Mouse (Mus musculus) liver, embryonic 13.5 days (tissue): ENCODE measurements around the gene Hrh2. TPM values are rescaled to one million over a fixed set of nuclear protein-coding genes. Genes with fewer than 3 reads are reported as not detected.

Experiments
- ATAC-seq: fragments of 200-750 bp; cut with Nextera tagmentation; 2 replicates; pipeline ENCODE4 v1.8.0; 2017; ENCODE audit warnings: low read depth, mild to moderate bottlenecking, moderate number of reproducible peaks, moderate library complexity
- DNase-seq: peaks from one replicate; pipeline ENCODE4 v3.0.0; 2022
- H3K27ac ChIP-seq: fragments of 300-500 bp; sonication (generic); 2 replicates; pipeline ENCODE4 v1.5.1; 2015; ENCODE audit warnings: moderate library complexity, mild to moderate bottlenecking, inconsistent platforms
- H3K27me3 ChIP-seq: fragments of 300-500 bp; sonication (generic); 2 replicates; pipeline ENCODE4 v1.6.1; 2015; ENCODE audit warnings: mild to moderate bottlenecking, inconsistent platforms
- H3K36me3 ChIP-seq: fragments of 300-500 bp; sonication (generic); 2 replicates; pipeline ENCODE4 v1.6.1; 2015; ENCODE audit warnings: mild to moderate bottlenecking, inconsistent platforms
- H3K4me1 ChIP-seq: fragments of 300-500 bp; sonication (generic); replicated peaks from 2 replicates; pipeline ENCODE4 v1.6.1; 2015; ENCODE audit warnings: inconsistent platforms
- H3K4me2 ChIP-seq: fragments of 300-500 bp; sonication (generic); 2 replicates; pipeline ENCODE4 v1.6.1; 2015; ENCODE audit warnings: inconsistent platforms, mild to moderate bottlenecking, moderate library complexity
- H3K4me3 ChIP-seq: fragments of 300-500 bp; sonication (generic); replicated peaks from 2 replicates; pipeline ENCODE4 v1.5.1; 2015; ENCODE audit warnings: mild to moderate bottlenecking, inconsistent platforms
- H3K9ac ChIP-seq: fragments of 300-500 bp; sonication (generic); 2 replicates; pipeline ENCODE4 v1.6.1; 2015; ENCODE audit warnings: mild to moderate bottlenecking, inconsistent platforms
- H3K9me3 ChIP-seq: fragments of 300-500 bp; sonication (generic); replicated peaks from 2 replicates; pipeline ENCODE4 v1.6.1; 2016; ENCODE audit warnings: inconsistent platforms
- WGBS: fragments of 180-500 bp; shearing (Covaris S2); methylation state at CpG from one replicate; pipeline ENCODE4 v1.1.7; 2015; ENCODE audit not compliant: insufficient replicate concordance; 5-methylcytosine and 5-hydroxymethylcytosine counted together
- polyA plus RNA-seq: library from polyadenylated mRNA; unstranded; fragments of >200 nt; fragmentation: Nextera tagmentation; extraction: Ambion mirVana; gene quantifications from 2 replicates; pipeline ENCODE4 v1.2.1, GENCODE M21; 2015

Hrh2 gene
- polyA plus RNA-seq, 1 experiment from 2014 or later, result 0.07 TPM

DNA sequence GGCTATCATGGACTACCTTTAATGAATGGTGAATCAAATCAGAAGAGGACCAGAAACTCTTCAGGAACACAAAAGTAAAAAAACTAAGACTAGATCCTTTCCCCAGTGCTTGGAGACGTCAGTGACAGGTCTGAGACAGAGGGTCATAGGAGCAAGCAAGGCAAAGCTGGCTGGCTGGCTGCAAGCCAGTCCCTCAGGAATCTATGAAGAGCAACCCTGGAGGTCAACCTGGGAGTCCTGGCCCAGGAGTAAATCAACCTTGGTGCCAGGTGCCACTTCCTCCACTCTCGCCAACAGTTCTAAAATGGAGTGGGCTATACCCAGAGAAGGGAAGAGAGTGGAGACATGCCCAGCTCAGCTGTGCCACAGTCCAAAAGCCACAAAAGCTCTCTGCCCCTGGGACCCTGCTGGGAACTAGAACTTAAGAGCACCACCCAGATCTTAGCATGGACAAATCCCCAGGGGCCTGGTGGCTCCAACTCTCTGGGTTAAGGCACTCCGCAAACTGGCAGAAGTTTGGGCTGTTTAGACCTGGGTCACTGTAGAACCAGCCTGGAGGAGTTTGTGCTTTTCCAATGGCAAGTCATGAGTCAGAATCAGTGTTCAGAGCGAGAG, 15.4 kb upstream of the Hrh2 start:
- no peaks in the 10 kb centered on the region for H3K27me3 ChIP-seq
- H3K4me2 ChIP-seq, result no peak overlapping the region
- no peaks in the 10 kb centered on the region for H3K36me3 ChIP-seq
- 0 out of 2 replicates have a peak, but pooled peaks cover 3% of the 10 kb centered on the region for H3K9me3 ChIP-seq
- H3K4me1 ChIP-seq, result no peaks in the 10 kb centered on the region
- ATAC-seq, result no peak
- no peak for DNase-seq
- WGBS, result 60% methylated on average over 4 of the region's 4 CpGs
- no peak overlapping the region for H3K4me3 ChIP-seq
- H3K27ac ChIP-seq, result no peak overlapping the region
- no peak overlapping the region for H3K9ac ChIP-seq

DNA sequence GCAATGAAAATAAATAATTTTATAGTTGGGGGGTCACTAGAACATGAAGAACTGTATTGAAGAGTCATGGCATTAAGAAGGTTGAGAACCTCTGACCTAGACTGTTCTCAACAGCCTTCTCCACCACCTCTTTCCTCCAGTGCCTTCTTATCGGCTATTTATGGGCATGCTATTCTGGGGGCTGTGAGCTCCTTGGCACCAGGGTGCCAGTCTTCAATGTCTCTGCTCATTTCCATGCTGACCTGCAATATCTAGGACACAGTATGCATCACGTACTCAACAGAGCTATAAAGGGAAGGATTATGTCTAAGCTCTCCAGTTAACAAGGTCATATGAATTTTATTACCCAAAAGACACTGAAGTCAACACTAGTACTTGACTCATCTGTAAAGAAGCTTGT, 14.6 kb upstream of the Hrh2 start:
- WGBS, result 72% methylated on average over 2 of the region's 2 CpGs
- Histone ChIP-seq H3K4me1 (no peaks in the 10 kb centered on the region), H3K4me2 (no peak overlapping the region), H3K4me3 (no peak overlapping the region), H3K36me3 (no peaks in the 10 kb centered on the region), H3K9me3 (0 out of 2 replicates have a peak, but pooled peaks cover 3% of the 10 kb centered on the region), H3K27ac (no peak overlapping the region), H3K9ac (no peak overlapping the region), H3K27me3 (no peaks in the 10 kb centered on the region)
- no peak for DNase-seq
- ATAC-seq, result no peak

DNA sequence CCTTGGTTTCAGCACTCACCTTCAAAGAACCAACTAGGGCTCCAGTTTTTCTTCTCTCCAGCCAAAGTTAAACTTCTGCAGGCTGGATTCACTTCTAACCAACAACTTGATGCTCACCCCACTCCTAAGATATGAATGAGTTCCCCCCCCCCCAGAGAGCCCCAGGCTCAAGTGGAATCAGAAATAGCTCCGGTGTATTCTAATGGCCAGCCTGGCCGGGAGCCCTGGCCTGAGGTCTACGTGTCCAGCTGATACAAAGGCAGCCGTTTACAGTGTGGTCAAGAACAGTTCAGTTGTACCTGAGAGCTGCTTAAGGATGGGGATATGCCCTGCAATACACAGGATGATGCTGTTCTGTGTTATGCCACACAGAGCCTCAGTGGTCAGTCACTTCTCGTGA, 13.3 kb upstream of the Hrh2 start:
- Histone ChIP-seq H3K27ac (no peak overlapping the region), H3K9me3 (0 out of 2 replicates have a peak, but pooled peaks cover 3% of the 10 kb centered on the region), H3K4me2 (no peak overlapping the region), H3K4me1 (no peaks in the 10 kb centered on the region), H3K9ac (no peak overlapping the region), H3K36me3 (no peaks in the 10 kb centered on the region), H3K27me3 (no peaks in the 10 kb centered on the region), H3K4me3 (no peak overlapping the region)
- 69% methylated on average over 5 of the region's 5 CpGs for WGBS
- DNase-seq (no peak), ATAC-seq (no peak)

DNA sequence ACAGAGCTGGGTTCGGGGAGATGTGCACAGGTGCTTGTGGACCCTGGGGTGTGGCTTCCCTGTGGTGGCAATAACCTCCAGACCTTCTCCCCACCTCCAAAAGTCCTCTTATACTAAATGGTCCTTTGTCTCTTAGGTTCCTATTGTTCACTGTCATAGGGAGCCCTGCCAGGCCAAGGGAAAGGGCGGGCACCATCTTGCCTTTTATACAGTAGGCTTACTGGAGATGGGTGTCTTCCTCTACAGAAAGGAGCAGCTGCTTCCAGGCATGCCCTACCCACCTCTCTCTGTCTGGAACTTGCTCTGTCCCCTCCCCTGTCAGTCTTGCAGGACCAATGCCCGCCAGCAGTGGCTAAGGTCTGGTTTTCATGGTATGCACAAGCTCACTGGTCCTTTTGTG, 12.0 kb upstream of the Hrh2 start:
- H3K27ac ChIP-seq, result no peak overlapping the region
- H3K4me1 ChIP-seq, result no peaks in the 10 kb centered on the region
- no peak for DNase-seq
- H3K4me3 ChIP-seq, result no peak overlapping the region
- H3K9ac ChIP-seq, result no peak overlapping the region
- no peaks in the 10 kb centered on the region for H3K9me3 ChIP-seq
- H3K36me3 ChIP-seq, result no peaks in the 10 kb centered on the region
- 60% methylated on average over 3 of the region's 3 CpGs for WGBS
- ATAC-seq, result no peak
- no peaks in the 10 kb centered on the region for H3K27me3 ChIP-seq
- no peak overlapping the region for H3K4me2 ChIP-seq

DNA sequence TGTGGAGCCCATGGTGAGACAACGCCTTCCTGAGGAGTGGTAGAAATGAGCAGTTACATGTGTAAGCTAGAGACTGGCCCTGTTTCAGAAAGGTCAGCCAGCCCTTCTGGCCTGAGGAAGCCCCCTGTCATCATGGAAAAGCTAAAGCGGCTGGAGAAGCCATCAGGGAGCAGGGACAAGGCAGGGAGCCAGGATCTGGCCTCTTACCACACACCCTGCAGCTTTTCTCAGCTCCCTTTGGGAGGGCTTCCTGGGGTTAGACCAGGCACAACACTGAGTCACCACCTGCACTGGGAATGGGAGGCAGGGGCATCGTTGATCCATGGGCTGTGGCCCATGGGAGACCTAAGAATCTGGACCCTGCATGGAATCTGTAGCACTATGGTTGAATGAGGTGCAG, 11.5 kb upstream of the Hrh2 start:
- H3K27me3 ChIP-seq, result no peaks in the 10 kb centered on the region
- no peak overlapping the region for H3K9ac ChIP-seq
- no peak overlapping the region for H3K4me3 ChIP-seq
- ATAC-seq, result no peak
- H3K4me1 ChIP-seq, result no peaks in the 10 kb centered on the region
- WGBS, result 48% methylated on average over 3 of the region's 3 CpGs
- no peak overlapping the region for H3K27ac ChIP-seq
- H3K9me3 ChIP-seq, result no peaks in the 10 kb centered on the region
- no peak for DNase-seq
- no peak overlapping the region for H3K4me2 ChIP-seq
- H3K36me3 ChIP-seq, result no peaks in the 10 kb centered on the region

DNA sequence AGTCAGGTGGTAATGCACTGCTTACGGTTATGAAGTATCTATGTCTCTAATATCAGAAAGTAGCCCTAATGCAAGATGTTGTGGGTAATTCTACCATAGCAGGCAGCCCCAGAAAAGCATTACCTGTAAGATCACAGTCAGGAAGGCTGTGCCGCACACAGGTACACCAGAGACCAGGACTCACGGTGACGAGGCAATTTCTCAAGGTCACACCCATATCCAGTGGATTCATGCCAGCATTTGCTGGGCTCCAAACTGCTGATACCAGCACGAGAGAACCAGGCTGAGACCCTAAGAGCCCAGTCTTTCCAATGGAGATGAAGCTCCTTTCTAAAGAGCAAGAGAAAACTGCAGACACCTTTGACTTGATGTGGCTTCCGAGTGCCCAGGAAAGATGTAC, 10.6 kb upstream of the Hrh2 start:
- DNase-seq, result no peak
- Histone ChIP-seq H3K4me1 (no peaks in the 10 kb centered on the region), H3K36me3 (no peaks in the 10 kb centered on the region), H3K4me2 (no peak overlapping the region), H3K4me3 (no peak overlapping the region), H3K9ac (no peak overlapping the region), H3K27me3 (no peaks in the 10 kb centered on the region), H3K27ac (no peak overlapping the region), H3K9me3 (no peaks in the 10 kb centered on the region)
- no peak for ATAC-seq
- 70% methylated on average over 6 of the region's 6 CpGs for WGBS

DNA sequence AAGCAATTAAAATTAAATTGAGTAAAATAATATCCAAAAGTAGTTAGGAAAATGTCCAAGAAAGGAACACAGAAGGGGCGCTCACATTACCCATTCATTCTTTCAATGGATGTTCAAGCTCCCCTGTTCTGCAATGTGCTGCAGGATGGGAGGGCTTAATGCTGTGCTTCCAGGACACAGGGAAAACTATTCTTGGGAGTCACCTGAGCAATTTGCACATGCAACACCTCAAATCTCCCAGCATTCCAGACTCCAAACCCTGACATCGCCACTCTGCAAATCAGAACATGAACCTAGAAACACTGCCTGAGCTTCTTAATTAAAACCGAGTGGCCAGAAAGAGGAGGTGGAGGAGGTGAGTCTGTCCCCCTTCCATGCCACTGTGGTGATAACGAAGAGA, 10.0 kb upstream of the Hrh2 start:
- Histone ChIP-seq H3K9me3 (no peaks in the 10 kb centered on the region), H3K9ac (no peak overlapping the region), H3K27ac (no peak overlapping the region), H3K4me3 (no peak overlapping the region), H3K4me1 (no peaks in the 10 kb centered on the region), H3K27me3 (no peaks in the 10 kb centered on the region), H3K4me2 (no peak overlapping the region), H3K36me3 (no peaks in the 10 kb centered on the region)
- DNase-seq, result no peak
- ATAC-seq, result no peak
- 63% methylated on average over 4 of the region's 4 CpGs for WGBS

DNA sequence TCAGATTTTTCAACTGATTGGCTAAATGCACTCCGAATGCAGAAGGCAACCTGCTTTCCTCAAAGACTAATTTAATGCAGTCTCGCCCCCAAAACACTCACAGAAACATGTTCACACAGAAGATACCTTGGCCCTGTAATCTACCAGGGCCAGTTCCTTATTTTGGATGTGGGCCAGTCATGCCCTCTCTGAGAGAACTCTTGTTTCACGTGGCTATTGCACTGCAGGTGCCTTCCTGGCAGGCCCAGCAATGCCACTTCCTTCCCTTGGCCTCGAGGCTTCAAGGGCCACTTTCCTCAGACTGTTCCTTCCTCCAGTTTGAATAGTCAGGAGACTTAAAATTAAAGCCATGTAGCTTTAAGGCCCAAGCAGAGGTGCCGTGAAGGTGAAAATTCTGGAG, 5.5 kb upstream of the Hrh2 start:
- no peak overlapping the region for H3K4me2 ChIP-seq
- no peak overlapping the region for H3K9ac ChIP-seq
- whole genome bisulfite sequencing, result 38% methylated on average over 5 of the region's 5 CpGs
- no peak overlapping the region for H3K4me3 ChIP-seq
- H3K27ac ChIP-seq, result no peak overlapping the region
- H3K27me3 ChIP-seq, result no peaks in the 10 kb centered on the region
- no peaks in the 10 kb centered on the region for H3K36me3 ChIP-seq
- no peaks in the 10 kb centered on the region for H3K9me3 ChIP-seq
- no peaks in the 10 kb centered on the region for H3K4me1 ChIP-seq
- DNase-seq (no peak), ATAC-seq (no peak)

DNA sequence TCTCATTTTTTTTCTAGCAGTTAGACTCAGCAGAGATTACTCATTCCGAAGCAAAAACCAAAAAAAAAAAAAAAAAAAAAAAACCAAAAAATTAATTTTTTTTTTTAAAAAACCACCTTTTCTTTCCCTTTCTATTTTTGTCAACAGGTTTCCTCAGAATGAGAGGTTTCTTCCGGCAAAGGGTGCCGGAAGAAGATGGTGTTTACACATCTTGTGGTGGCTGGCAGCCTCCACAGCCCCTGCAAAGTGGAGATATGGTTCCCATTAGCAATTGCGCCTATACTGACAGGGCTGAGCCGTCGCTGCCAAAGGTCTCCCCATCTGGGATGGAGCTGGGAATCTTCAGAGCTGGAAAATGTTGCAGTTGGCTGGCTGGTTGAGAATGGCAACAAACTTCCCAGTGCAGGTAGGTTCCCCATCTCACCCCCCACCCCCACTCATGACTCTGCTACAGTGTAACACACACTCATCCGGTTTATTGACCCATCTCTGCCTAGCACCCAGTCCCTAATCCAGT, 3.7 kb upstream of the Hrh2 start:
- Histone ChIP-seq H3K27me3 (peaks cover 10% of the 10 kb centered on the region), H3K4me1 (no peaks in the 10 kb centered on the region), H3K27ac (no peak overlapping the region), H3K36me3 (no peaks in the 10 kb centered on the region), H3K4me2 (no peak overlapping the region), H3K9me3 (no peaks in the 10 kb centered on the region), H3K9ac (no peak overlapping the region), H3K4me3 (no peak overlapping the region)
- ATAC-seq, result no peak
- 40% methylated on average over 7 of the region's 7 CpGs for WGBS
- DNase-seq, result no peak

DNA sequence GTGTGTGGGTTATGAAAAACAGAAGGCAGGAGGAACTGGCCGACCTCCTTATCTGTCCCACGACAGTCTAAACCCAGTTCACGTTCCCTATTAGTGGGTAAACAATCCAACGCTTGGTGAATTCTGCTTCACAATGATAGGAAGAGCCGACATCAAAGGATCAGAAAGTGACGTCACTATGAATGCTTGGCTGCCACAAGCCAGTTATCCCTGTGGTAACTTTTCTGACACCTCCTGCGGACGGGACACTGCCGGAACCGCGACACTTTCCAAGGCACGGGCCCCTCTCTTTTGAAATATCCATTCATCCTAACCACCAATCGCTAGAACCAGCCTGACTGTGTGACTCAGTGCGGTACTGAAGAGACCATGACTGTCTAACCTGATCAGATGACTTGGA, 2.0 kb upstream of the Hrh2 start:
- no peaks in the 10 kb centered on the region for H3K9me3 ChIP-seq
- H3K4me2 ChIP-seq, result no peak overlapping the region
- DNase-seq, result no peak
- no peaks in the 10 kb centered on the region for H3K4me1 ChIP-seq
- no peak overlapping the region for H3K27ac ChIP-seq
- H3K4me3 ChIP-seq, result no peak overlapping the region
- ATAC-seq, result no peak
- H3K27me3 ChIP-seq, result peaks cover 10% of the 10 kb centered on the region
- H3K9ac ChIP-seq, result no peak overlapping the region
- 49% methylated on average over 14 of the region's 14 CpGs for WGBS
- H3K36me3 ChIP-seq, result no peaks in the 10 kb centered on the region

DNA sequence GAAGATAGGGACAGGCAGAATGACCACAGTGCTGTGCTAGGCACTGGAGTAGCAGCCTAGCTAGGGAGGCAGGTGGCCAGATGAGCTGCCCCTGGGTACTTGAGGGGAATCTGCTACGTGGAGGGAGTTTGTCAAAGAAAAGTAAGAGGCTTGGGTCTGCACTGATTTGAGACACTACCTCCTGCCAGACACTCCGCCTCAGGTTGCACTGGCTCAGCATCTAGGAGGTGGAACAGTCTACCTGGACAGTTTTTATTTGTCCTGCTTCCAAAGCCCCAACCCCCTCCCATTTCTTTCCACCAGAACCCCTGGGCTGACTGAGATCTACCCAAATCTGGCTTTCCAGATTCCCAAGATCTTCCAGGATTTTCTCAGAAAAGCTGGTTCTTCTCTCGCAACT, 748 bp upstream of the Hrh2 start:
- ATAC-seq (no peak), DNase-seq (no peak)
- Histone ChIP-seq H3K9me3 (no peaks in the 10 kb centered on the region), H3K4me3 (no peak overlapping the region), H3K36me3 (no peaks in the 10 kb centered on the region), H3K4me2 (no peak overlapping the region), H3K4me1 (no peaks in the 10 kb centered on the region), H3K9ac (no peak overlapping the region), H3K27ac (no peak overlapping the region), H3K27me3 (peaks cover 10% of the 10 kb centered on the region)
- WGBS, result 52% methylated on average over 3 of the region's 3 CpGs

DNA sequence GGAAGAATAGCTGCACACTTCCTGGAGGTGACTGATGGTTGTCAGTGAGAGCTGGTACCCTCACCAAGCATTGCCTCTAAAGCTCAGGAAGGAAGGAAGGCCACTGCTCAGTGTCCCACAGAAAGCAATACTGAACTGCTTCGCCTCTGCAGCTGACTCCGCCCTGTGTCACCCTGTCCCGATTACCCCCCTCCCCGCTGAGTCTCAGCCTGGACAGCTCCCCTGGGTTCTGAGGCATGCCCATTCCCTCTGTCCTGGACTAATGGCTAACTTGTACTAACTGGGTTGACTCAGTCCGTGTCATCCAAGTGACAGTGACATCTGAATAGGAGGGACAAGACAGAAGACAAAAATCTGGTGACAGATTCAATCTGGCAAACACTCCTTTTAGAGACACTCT, 1.7 kb downstream of the Hrh2 start:
- H3K36me3 ChIP-seq, result no peaks in the 10 kb centered on the region
- no peak overlapping the region for H3K4me2 ChIP-seq
- no peaks in the 10 kb centered on the region for H3K9me3 ChIP-seq
- H3K9ac ChIP-seq, result no peak overlapping the region
- H3K27ac ChIP-seq, result no peak overlapping the region
- 20% methylated on average over 5 of the region's 5 CpGs for WGBS
- no peaks in the 10 kb centered on the region for H3K4me1 ChIP-seq
- H3K4me3 ChIP-seq, result no peak overlapping the region
- no peak for ATAC-seq
- DNase-seq, result no peak
- H3K27me3 ChIP-seq, result peaks cover 10% of the 10 kb centered on the region
